Mouse (Mus musculus) ES-Bruce4 (cell line): ENCODE measurements at regions not wholly inside any gene's neighbourhood (a gene's known extent, or its start where the extent isn't known, plus 50 kb on each side); places are given as distances from the start of the nearest gene placed in this dataset.
"Not testable (repeated sequence)": the region's sequence is repeated elsewhere in the genome, so short reads cannot be mapped to it uniquely, and the experiment has no call there.

Source experiments
- CTCF ChIP-seq: IDR thresholded peaks from one replicate; pipeline ENCODE4 v1.8.1; 2011; ENCODE audit warnings: low read depth, low read length
- EP300 ChIP-seq: IDR thresholded peaks from 2 replicates; pipeline ENCODE4 v1.6.1; 2011; ENCODE audit warnings: low read depth, low read length; ENCODE audit not compliant: insufficient read depth
- POLR2A ChIP-seq: IDR thresholded peaks from one replicate; pipeline ENCODE4 v1.8.1; 2011; ENCODE audit warnings: low read length; ENCODE audit not compliant: insufficient read depth

- not testable (repeated sequence) for TF ChIP-seq CTCF, POLR2A, EP300
Observed at GRCm38 (mm10) chr12:115468015-115468414, 579.5 kb upstream of the Zfp386 start.
